Mouse (Mus musculus) MEL (cell line): ENCODE results near the gene Angptl7. TPM values are rescaled to one million over a fixed set of nuclear protein-coding genes. Genes with fewer than 3 reads are reported as not detected.

Experiments
- DNase-seq: peaks from one replicate; pipeline ENCODE4 v3.0.0; 2011; ENCODE audit warnings: low read depth, low spot score
- H3K27ac ChIP-seq: 2 replicates; pipeline ENCODE4 v1.5.1; 2012; ENCODE audit warnings: low read depth, mild to moderate bottlenecking, control low read depth, low read length, moderate library complexity; ENCODE audit not compliant: control insufficient read depth
- H3K27me3 ChIP-seq, 2 experiments: fragments of 150-350 bp in 1 of 2; sonication (generic) in 1 of 2; 2 replicates each; pipeline ENCODE4 v1.6.1; 2012; ENCODE audit warnings: low read length in 2 of 2, mild to moderate bottlenecking in 2 of 2, improper control_type of control experiment in 1 of 2, moderate library complexity in 1 of 2; ENCODE audit not compliant: insufficient read depth in 2 of 2, control insufficient read depth in 1 of 2
- H3K36me3 ChIP-seq, 2 experiments: 2 replicates each; pipeline ENCODE4 v1.6.1; 2012 to 2014; ENCODE audit warnings: low read length in 2 of 2, improper control_type of control experiment in 1 of 2, inconsistent platforms in 1 of 2, mild to moderate bottlenecking in 1 of 2; ENCODE audit not compliant: insufficient read depth in 2 of 2, control insufficient read depth in 1 of 2
- H3K4me1 ChIP-seq, 2 experiments: fragments of 150-350 bp in 1 of 2; sonication (generic) in 1 of 2; 2 replicates each; pipeline ENCODE4 v1.6.1; 2012; ENCODE audit warnings: low read length in 2 of 2, improper control_type of control experiment in 1 of 2, mild to moderate bottlenecking in 1 of 2; ENCODE audit not compliant: insufficient read depth in 2 of 2, control insufficient read depth in 1 of 2
- H3K4me3 ChIP-seq, 2 experiments: fragments of 150-350 bp in 1 of 2; sonication (generic) in 1 of 2; 2 replicates each; pipeline ENCODE4 v1.5.1; 2012; ENCODE audit warnings: low read depth in 2 of 2, low read length in 2 of 2, mild to moderate bottlenecking in 2 of 2, moderate library complexity in 2 of 2, control low read depth in 1 of 2, improper control_type of control experiment in 1 of 2; ENCODE audit not compliant: control insufficient read depth in 1 of 2, insufficient read depth in 1 of 2
- H3K79me2 ChIP-seq: 2 replicates; pipeline ENCODE4 v1.6.1; 2012; ENCODE audit warnings: mild to moderate bottlenecking, low read length, moderate library complexity; ENCODE audit not compliant: control insufficient read depth, poor library complexity, insufficient read depth
- H3K9ac ChIP-seq: 2 replicates; pipeline ENCODE4 v1.6.1; 2012; ENCODE audit warnings: low read depth, mild to moderate bottlenecking, control low read depth, low read length, moderate library complexity; ENCODE audit not compliant: control insufficient read depth, poor library complexity, severe bottlenecking
- H3K9me3 ChIP-seq: fragments of 150-350 bp; sonication (generic); replicated peaks from 2 replicates; pipeline ENCODE4 v1.6.1; 2012; ENCODE audit warnings: mild to moderate bottlenecking, low read length, improper control_type of control experiment, moderate library complexity; ENCODE audit not compliant: insufficient read depth
- BHLHE40 ChIP-seq: IDR thresholded peaks from 2 replicates; pipeline ENCODE4 v1.6.1; 2012; ENCODE audit warnings: low read depth, mild to moderate bottlenecking, inconsistent platforms, low read length, improper control_type of control experiment, borderline replicate concordance
- CHD1 ChIP-seq: IDR thresholded peaks from 2 replicates; pipeline ENCODE4 v1.6.1; 2012; ENCODE audit warnings: low read depth, mild to moderate bottlenecking, inconsistent platforms, low read length, improper control_type of control experiment
- CHD2 ChIP-seq: IDR thresholded peaks from 2 replicates; pipeline ENCODE4 v1.6.1; 2011; ENCODE audit warnings: low read length, improper control_type of control experiment
- CTCF ChIP-seq, 3 experiments: IDR thresholded peaks in 2 of 3; conservative IDR thresholded peaks in 1 of 3; 2 replicates each; pipeline ENCODE4 v1.5.1; 2011 to 2012; ENCODE audit warnings: low read length in 3 of 3, low read depth in 2 of 3, mild to moderate bottlenecking in 2 of 3, improper control_type of control experiment in 1 of 3, inconsistent platforms in 1 of 3, mixed read lengths in 1 of 3, moderate library complexity in 1 of 3; ENCODE audit not compliant: control insufficient read depth in 1 of 3, insufficient read depth in 1 of 3, poor library complexity in 1 of 3, severe bottlenecking in 1 of 3
- E2F4 ChIP-seq: IDR thresholded peaks from 2 replicates; pipeline ENCODE4 v1.6.1; 2011; ENCODE audit warnings: low read depth, low read length, improper control_type of control experiment, borderline replicate concordance
- ETS1 ChIP-seq: IDR thresholded peaks from 2 replicates; pipeline ENCODE4 v1.6.1; 2012; ENCODE audit warnings: low read depth, mild to moderate bottlenecking, inconsistent platforms, low read length, improper control_type of control experiment, moderate library complexity
- GABPA ChIP-seq: IDR thresholded peaks from 2 replicates; pipeline ENCODE4 v1.6.1; 2012; ENCODE audit warnings: low read depth, mild to moderate bottlenecking, inconsistent platforms, low read length, improper control_type of control experiment, moderate library complexity
- GATA1 ChIP-seq: IDR thresholded peaks from 2 replicates; pipeline ENCODE4 v1.6.1; 2011; ENCODE audit warnings: low read depth, low read length, improper control_type of control experiment
- MAFK ChIP-seq: IDR thresholded peaks from 2 replicates; pipeline ENCODE4 v1.6.1; 2011; ENCODE audit warnings: low read depth, mild to moderate bottlenecking, low read length, improper control_type of control experiment, borderline replicate concordance
- MAX ChIP-seq: IDR thresholded peaks from 2 replicates; pipeline ENCODE4 v1.6.1; 2011; ENCODE audit warnings: low read length, improper control_type of control experiment
- MAZ ChIP-seq: IDR thresholded peaks from 2 replicates; pipeline ENCODE4 v1.6.1; 2012; ENCODE audit warnings: low read depth, mild to moderate bottlenecking, inconsistent platforms, low read length, improper control_type of control experiment
- MXI1 ChIP-seq: IDR thresholded peaks from 2 replicates; pipeline ENCODE4 v1.6.1; 2011; ENCODE audit warnings: mild to moderate bottlenecking, low read depth, low read length, improper control_type of control experiment
- MYB ChIP-seq: IDR thresholded peaks from 2 replicates; pipeline ENCODE4 v1.6.1; 2011; ENCODE audit warnings: mild to moderate bottlenecking, low read depth, low read length, improper control_type of control experiment
- MYC ChIP-seq: IDR thresholded peaks from 2 replicates; pipeline ENCODE4 v1.6.1; 2011; ENCODE audit warnings: low read depth, mild to moderate bottlenecking, low read length, improper control_type of control experiment, moderate library complexity
- NELFE ChIP-seq: IDR thresholded peaks from 2 replicates; pipeline ENCODE4 v1.6.1; 2011; ENCODE audit warnings: low read depth, low read length, improper control_type of control experiment
- POLR2A ChIP-seq, 2 experiments: IDR thresholded peaks; 2 replicates each; pipeline ENCODE4 v1.6.1; 2011 to 2012; ENCODE audit warnings: low read length in 2 of 2, mild to moderate bottlenecking in 2 of 2, control low read depth in 1 of 2, improper control_type of control experiment in 1 of 2, low read depth in 1 of 2, moderate library complexity in 1 of 2; ENCODE audit not compliant: control insufficient read depth in 1 of 2, insufficient read depth in 1 of 2, poor library complexity in 1 of 2
- POLR2AphosphoS2 ChIP-seq: IDR thresholded peaks from 2 replicates; pipeline ENCODE4 v1.6.1; 2011; ENCODE audit warnings: low read length, improper control_type of control experiment
- POLR2AphosphoS5 ChIP-seq: IDR thresholded peaks from 2 replicates; pipeline ENCODE4 v1.6.1; 2012; ENCODE audit warnings: low read depth, borderline replicate concordance, mild to moderate bottlenecking, inconsistent platforms, low read length, moderate library complexity, mixed read lengths
- SMC3 ChIP-seq: IDR thresholded peaks from 2 replicates; pipeline ENCODE4 v1.6.1; 2011; ENCODE audit warnings: low read depth, low read length, improper control_type of control experiment
- TCF12 ChIP-seq: IDR thresholded peaks from 2 replicates; pipeline ENCODE4 v1.6.1; 2014; ENCODE audit warnings: low read depth, mild to moderate bottlenecking, inconsistent platforms, low read length, improper control_type of control experiment, moderate library complexity
- USF2 ChIP-seq, 2 experiments: IDR thresholded peaks; 2 replicates each; pipeline ENCODE4 v1.6.1; 2011 to 2012; ENCODE audit warnings: improper control_type of control experiment in 2 of 2, low read length in 2 of 2, borderline replicate concordance in 1 of 2, inconsistent platforms in 1 of 2, low read depth in 1 of 2, mild to moderate bottlenecking in 1 of 2; ENCODE audit not compliant: insufficient read depth in 1 of 2
- ZKSCAN1 ChIP-seq: IDR thresholded peaks from 2 replicates; pipeline ENCODE4 v1.6.1; 2012; ENCODE audit warnings: low read depth, mild to moderate bottlenecking, inconsistent platforms, low read length, improper control_type of control experiment, moderate library complexity
- ZMIZ1 ChIP-seq: IDR thresholded peaks from 2 replicates; pipeline ENCODE4 v1.6.1; 2012; ENCODE audit warnings: low read depth, mild to moderate bottlenecking, inconsistent platforms, low read length, improper control_type of control experiment, moderate library complexity
- polyA plus RNA-seq, 2 experiments: library from polyadenylated mRNA; stranded (reverse) in 1 of 2; unstranded in 1 of 2; fragments of >175 nt in 1 of 2; fragments of >200 nt in 1 of 2; gene quantifications; 2 replicates each; pipeline versions ENCODE4 v1.2.1 to v1.2.4; 2012; ENCODE audit warnings: low replicate concordance in 2 of 2, low read depth in 1 of 2; ENCODE audit not compliant: insufficient read length in 2 of 2, insufficient read depth in 1 of 2, missing spikeins in 1 of 2
- total RNA-seq: library from RNA; depleted of rRNA; stranded (reverse); fragments of 300-350 nt; gene quantifications from 2 replicates; pipeline ENCODE4 v1.2.3, GENCODE M21; 2012

Angptl7 gene
- total and polyA plus RNA-seq, 3 experiments, result not detected

DNA sequence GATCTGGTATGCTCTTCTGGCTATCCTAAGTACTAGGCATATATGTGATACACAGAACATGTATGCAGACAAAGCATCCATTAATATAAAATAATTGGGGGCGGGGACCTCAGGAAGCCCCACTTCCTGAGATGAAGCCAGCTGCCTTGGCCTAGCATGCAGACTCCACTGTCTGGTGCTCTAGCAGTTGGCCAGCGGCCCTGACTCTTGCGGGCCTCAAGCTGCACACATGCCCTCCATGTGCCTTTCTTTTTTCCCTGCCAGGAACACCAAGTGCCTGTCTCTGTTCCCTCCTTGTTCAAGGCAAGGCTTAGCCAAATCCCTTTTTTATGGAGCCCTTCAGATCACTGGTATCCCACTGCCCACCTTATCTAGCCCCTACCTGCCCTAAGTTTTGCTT, 35.6 kb upstream of the Angptl7 start:
- no peaks in the 10 kb centered on the region for H3K9me3 ChIP-seq
- H3K9ac ChIP-seq, result no peak overlapping the region
- H3K27ac ChIP-seq, result no peak overlapping the region
- H3K4me3 ChIP-seq, result no peak overlapping the region
- no peak for DNase-seq
- no peaks in the 10 kb centered on the region for H3K27me3 ChIP-seq
- H3K79me2 ChIP-seq, result no peaks in the 10 kb centered on the region
- H3K4me1 ChIP-seq, result no peaks in the 10 kb centered on the region
- TF ChIP-seq MYB, result no peak
- no peak for TF ChIP-seq GABPA
- TF ChIP-seq BHLHE40, result no peak
- TF ChIP-seq ZKSCAN1, result no peak
- no peak for TF ChIP-seq E2F4
- no peak for TF ChIP-seq CTCF (IDR thresholded peaks at IDR 0.05 in 2 of 3, conservative IDR thresholded peaks at IDR 0.05 in 1 of 3; ENCODE audit: control insufficient read depth in 1 of 3, insufficient read depth in 1 of 3, low read depth in 2 of 3, low read length in 3 of 3, poor library complexity in 1 of 3, severe bottlenecking in 1 of 3)
- TF ChIP-seq SMC3, result no peak
- no peak for TF ChIP-seq MXI1
- TF ChIP-seq MAZ, result no peak
- no peak for TF ChIP-seq CHD1
- TF ChIP-seq ZMIZ1, result no peak
- TF ChIP-seq POLR2AphosphoS2, result no peak
- no peak for TF ChIP-seq GATA1
- TF ChIP-seq USF2 (IDR thresholded peaks at IDR 0.05; ENCODE audit: borderline replicate concordance in 1 of 2, insufficient read depth in 1 of 2, low read depth in 1 of 2, low read length in 2 of 2), result no peak
- no peak for TF ChIP-seq MYC
- no peak for TF ChIP-seq MAFK
- TF ChIP-seq MAX, result no peak
- H3K36me3 ChIP-seq, result peaks cover 0 to 6% of the 10 kb centered on the region in 2 experiments; a peak in 2 of 4 replicates

DNA sequence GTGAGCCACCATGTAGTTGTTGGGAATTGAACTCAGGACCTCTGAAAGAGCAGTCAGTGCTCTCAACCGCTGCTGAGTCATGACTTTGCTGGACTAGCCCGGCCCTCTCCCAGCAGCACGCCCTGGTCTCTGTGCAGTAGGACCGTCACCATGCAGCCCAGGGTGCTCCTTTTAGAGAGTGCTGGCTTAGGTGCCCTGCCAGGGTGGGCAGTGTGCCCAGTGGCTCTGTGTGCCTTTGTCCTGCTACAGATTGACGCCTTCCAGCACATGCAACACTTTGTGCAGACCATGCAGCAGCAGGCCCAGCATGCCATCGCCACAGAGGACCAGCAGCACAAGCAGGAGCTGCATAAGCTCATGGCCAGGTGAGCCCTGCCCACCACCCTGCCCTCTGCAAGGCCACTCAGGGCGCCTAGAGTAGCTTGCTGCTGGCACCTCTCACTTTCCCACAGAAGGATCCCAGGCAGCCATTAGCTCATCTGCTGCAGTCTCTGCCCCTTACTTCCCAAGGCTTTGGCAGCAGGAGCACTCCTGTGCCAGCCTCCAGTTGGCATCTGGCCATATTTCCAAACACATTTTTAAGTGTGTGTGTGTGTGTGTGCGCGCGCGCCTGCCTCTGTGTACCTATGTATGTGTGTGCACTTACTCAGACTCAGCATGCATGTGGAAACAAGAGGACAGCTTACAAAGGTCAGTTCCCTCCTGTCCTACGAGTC, 33.5 kb upstream of the Angptl7 start:
- no peak for DNase-seq
- Histone ChIP-seq H3K4me3 (no peak overlapping the region), H3K27me3 (no peaks in the 10 kb centered on the region), H3K36me3 (peaks cover 0 to 4% of the 10 kb centered on the region in 2 experiments; a peak in 2 of 4 replicates), H3K4me1 (no peaks in the 10 kb centered on the region), H3K9me3 (no peaks in the 10 kb centered on the region), H3K9ac (no peak overlapping the region), H3K79me2 (no peaks in the 10 kb centered on the region), H3K27ac (no peak overlapping the region)
- TF ChIP-seq CHD2, result no peak
- no peak for TF ChIP-seq POLR2A (IDR thresholded peaks at IDR 0.05; ENCODE audit: control insufficient read depth in 1 of 2, insufficient read depth in 1 of 2, low read depth in 1 of 2, low read length in 2 of 2, poor library complexity in 1 of 2)
- no peak for TF ChIP-seq ETS1
- no peak for TF ChIP-seq NELFE
- TF ChIP-seq MAX, result no peak
- TF ChIP-seq POLR2AphosphoS5, result no peak
- no peak for TF ChIP-seq TCF12
- no peak for TF ChIP-seq ZKSCAN1
- no peak for TF ChIP-seq MAFK
- TF ChIP-seq CHD1, result no peak
